Mouse (Mus musculus) limb, embryonic 11.5 days (tissue): ENCODE results near the gene Mgst3. TPM values are rescaled to one million over a fixed set of nuclear protein-coding genes. Genes with fewer than 3 reads are reported as not detected.

Experiments
- ATAC-seq: fragments of 200-750 bp; cut with Nextera tagmentation; 2 replicates; pipeline ENCODE4 v1.8.0; 2017; ENCODE audit warnings: low read depth; ENCODE audit not compliant: insufficient number of reproducible peaks, low FRiP score, low TSS enrichment
- DNase-seq: peaks from one replicate; pipeline ENCODE4 v3.0.0-alpha.2; 2015; ENCODE audit warnings: low spot score
- H3K27ac ChIP-seq: fragments of 300-500 bp; sonication (generic); replicated peaks from 2 replicates; pipeline ENCODE4 v1.5.1; 2014; ENCODE audit warnings: low read depth, mild to moderate bottlenecking, low read length
- H3K27me3 ChIP-seq: fragments of 300-500 bp; sonication (generic); 2 replicates; pipeline ENCODE4 v1.6.1; 2014; ENCODE audit warnings: mild to moderate bottlenecking, low read length, mixed read lengths; ENCODE audit not compliant: control insufficient read depth, insufficient read depth
- H3K36me3 ChIP-seq: fragments of 300-500 bp; sonication (generic); 2 replicates; pipeline ENCODE4 v1.6.1; 2014; ENCODE audit warnings: mild to moderate bottlenecking, low read length, moderate library complexity, mixed read lengths; ENCODE audit not compliant: control insufficient read depth, insufficient read depth
- H3K4me1 ChIP-seq: fragments of 300-500 bp; sonication (generic); 2 replicates; pipeline ENCODE4 v1.6.1; 2014; ENCODE audit warnings: low read length, mixed read lengths; ENCODE audit not compliant: control insufficient read depth, insufficient read depth
- H3K4me2 ChIP-seq: fragments of 300-500 bp; sonication (generic); 2 replicates; pipeline ENCODE4 v1.6.1; 2014; ENCODE audit warnings: low read depth, mild to moderate bottlenecking, moderate library complexity; ENCODE audit not compliant: severe bottlenecking
- H3K4me3 ChIP-seq: fragments of 300-500 bp; sonication (generic); 2 replicates; pipeline ENCODE4 v1.5.1; 2014; ENCODE audit warnings: low read depth, low read length
- H3K9ac ChIP-seq: fragments of 300-500 bp; sonication (generic); 2 replicates; pipeline ENCODE4 v1.6.1; 2014; ENCODE audit warnings: mild to moderate bottlenecking, low read length
- H3K9me3 ChIP-seq: fragments of 300-500 bp; sonication (generic); 2 replicates; pipeline ENCODE4 v1.6.1; 2016; ENCODE audit warnings: low read length; ENCODE audit not compliant: control insufficient read depth
- WGBS: fragments of 180-500 bp; shearing (Covaris S2); extraction: QIAGEN DNeasy Blood & Tissue Kit; methylation state at CpG from one replicate; pipeline ENCODE4 v1.1.7; 2014; 5-methylcytosine and 5-hydroxymethylcytosine counted together
- polyA plus RNA-seq: library from polyadenylated mRNA; unstranded; fragments of >200 nt; fragmentation: Nextera tagmentation; extraction: Ambion mirVana; gene quantifications from 2 replicates; pipeline ENCODE4 v1.2.1, GENCODE M21; 2014

Mgst3 gene
- polyA plus RNA-seq, 1 experiment from 2014 or later, result 44.1 TPM

- ATAC-seq (no peak), DNase-seq (no peak)
- 73% methylated on average over 5 of the region's 5 CpGs for WGBS
- Histone ChIP-seq H3K4me1 (no peaks in the 10 kb centered on the region), H3K9me3 (no peaks in the 10 kb centered on the region), H3K4me2 (no peak overlapping the region), H3K4me3 (no peak overlapping the region), H3K27ac (no peak overlapping the region), H3K36me3 (no peaks in the 10 kb centered on the region; the same call in 1 of the 2 replicates), H3K27me3 (no peaks in the 10 kb centered on the region), H3K9ac (no peak overlapping the region)
These were observed 30.3 kb downstream of the Mgst3 start for GRCm38 (mm10) chr1:167363322-167363721.

- no peak for DNase-seq
- Histone ChIP-seq H3K4me2 (no peak overlapping the region), H3K36me3 (no peaks in the 10 kb centered on the region; the same call in 1 of the 2 replicates), H3K9me3 (no peaks in the 10 kb centered on the region), H3K9ac (no peak overlapping the region), H3K27ac (no peak overlapping the region), H3K27me3 (no peaks in the 10 kb centered on the region), H3K4me1 (no peaks in the 10 kb centered on the region), H3K4me3 (no peak overlapping the region)
- WGBS, result 80% methylated on average over 4 of the region's 4 CpGs
- ATAC-seq, result no peak
These were observed 30.8 kb downstream of the Mgst3 start for GRCm38 (mm10) chr1:167362819-167363218.

GRCm38 (mm10) chr1:167360268-167360667 lies 33.4 kb downstream of the Mgst3 start:
- ATAC-seq, result no peak
- DNase-seq, result no peak
- Histone ChIP-seq H3K4me2 (no peak overlapping the region), H3K4me3 (no peak overlapping the region), H3K9ac (no peak overlapping the region), H3K27ac (no peak overlapping the region), H3K27me3 (no peaks in the 10 kb centered on the region), H3K36me3 (peaks cover 3% of the 10 kb centered on the region; the same call in 1 of the 2 replicates), H3K9me3 (no peaks in the 10 kb centered on the region), H3K4me1 (no peaks in the 10 kb centered on the region)
- WGBS, result 80% methylated on average over 4 of the region's 4 CpGs

- Histone ChIP-seq H3K4me2 (no peak overlapping the region), H3K9ac (no peak overlapping the region), H3K9me3 (no peaks in the 10 kb centered on the region), H3K27me3 (no peaks in the 10 kb centered on the region), H3K4me1 (no peaks in the 10 kb centered on the region), H3K36me3 (peaks cover 10% of the 10 kb centered on the region; the same call in 1 of the 2 replicates), H3K4me3 (no peak overlapping the region), H3K27ac (no peak overlapping the region)
- DNase-seq, result no peak
- WGBS, result 85% methylated on average over 9 of the region's 9 CpGs
- ATAC-seq, result no peak
These were observed 34.9 kb downstream of the Mgst3 start for GRCm38 (mm10) chr1:167358731-167359130.

- no peaks in the 10 kb centered on the region for H3K27me3 ChIP-seq
- WGBS, result 95% methylated on average over 9 of the region's 9 CpGs
- no peak for ATAC-seq
- H3K4me2 ChIP-seq, result no peak overlapping the region
- H3K27ac ChIP-seq, result no peak overlapping the region
- no peak overlapping the region for H3K9ac ChIP-seq
- DNase-seq, result no peak
- peaks cover 10% of the 10 kb centered on the region; the same call in 1 of the 2 replicates for H3K36me3 ChIP-seq
- no peaks in the 10 kb centered on the region for H3K9me3 ChIP-seq
- H3K4me1 ChIP-seq, result no peaks in the 10 kb centered on the region
- no peak overlapping the region for H3K4me3 ChIP-seq
These were observed 36.3 kb downstream of the Mgst3 start for GRCm38 (mm10) chr1:167357387-167357786.

- H3K4me3 ChIP-seq, result no peak overlapping the region
- no peaks in the 10 kb centered on the region for H3K4me1 ChIP-seq
- no peaks in the 10 kb centered on the region for H3K9me3 ChIP-seq
- no peak overlapping the region for H3K4me2 ChIP-seq
- no peak for ATAC-seq
- no peaks in the 10 kb centered on the region for H3K27me3 ChIP-seq
- no peak overlapping the region for H3K9ac ChIP-seq
- H3K36me3 ChIP-seq, result peaks cover 10% of the 10 kb centered on the region; the same call in 1 of the 2 replicates
- DNase-seq, result no peak
- no peak overlapping the region for H3K27ac ChIP-seq
- WGBS, result 92% methylated on average over 14 of the region's 14 CpGs
These were observed 41.2 kb downstream of the Mgst3 start for GRCm38 (mm10) chr1:167352403-167352802.

- DNase-seq (no peak), ATAC-seq (no peak)
- peak overlapping the region; percentile 46 for H3K9ac ChIP-seq
- no peak overlapping the region for H3K27ac ChIP-seq
- no peaks in the 10 kb centered on the region for H3K9me3 ChIP-seq
- H3K4me1 ChIP-seq, result no peaks in the 10 kb centered on the region
- WGBS, result 29% methylated on average over 13 of the region's 13 CpGs
- peak overlapping the region; percentile 65 for H3K4me2 ChIP-seq
- H3K27me3 ChIP-seq, result no peaks in the 10 kb centered on the region
- H3K4me3 ChIP-seq, result peak overlapping the region; percentile 47
- peaks cover 7% of the 10 kb centered on the region; the same call in 1 of the 2 replicates for H3K36me3 ChIP-seq
These were observed 42.8 kb downstream of the Mgst3 start for GRCm38 (mm10) chr1:167350597-167351415.

GRCm38 (mm10) chr1:167349815-167350596 lies 43.6 kb downstream of the Mgst3 start, which contains the start of gene Aldh9a1:
Gene Aldh9a1, plus strand, starts transcription at chr1:167349991.
- under 1% methylated on average over 55 of the region's 55 CpGs for WGBS

More at GRCm38 (mm10) chr1:167349815-167350596, 43.6 kb downstream of the Mgst3 start, which contains the start of gene Aldh9a1:
- ATAC-seq (peak; percentile 97), DNase-seq (peak; percentile 90)
- H3K36me3 ChIP-seq, result peaks cover 5% of the 10 kb centered on the region; the same call in 1 of the 2 replicates
- no peaks in the 10 kb centered on the region for H3K9me3 ChIP-seq
- H3K4me1 ChIP-seq, result no peaks in the 10 kb centered on the region
- H3K9ac ChIP-seq, result peak within 1 kb of the TSS; percentile 46
- H3K4me3 ChIP-seq, result peak within 1 kb of the TSS; percentile 47
- peak within 1 kb of the TSS; percentile 30; the same call in 1 of the 2 replicates for H3K27ac ChIP-seq
- H3K4me2 ChIP-seq, result peak within 1 kb of the TSS; percentile 65
- no peaks in the 10 kb centered on the region for H3K27me3 ChIP-seq
